Mouse (Mus musculus) small intestine, adult 2 months (tissue): ENCODE data around the gene Hs3st2.

Experiments used
- CTCF ChIP-seq: fragments of 200-500 bp; IDR thresholded peaks from 2 replicates; pipeline ENCODE4 v1.5.1; 2012; ENCODE audit warnings: low read depth, mild to moderate bottlenecking, control low read depth, inconsistent platforms, low read length, moderate library complexity, mixed read lengths; ENCODE audit not compliant: insufficient replicate concordance, insufficient read length; ENCODE audit errors: extremely low read depth
- POLR2A ChIP-seq: fragments of 200-500 bp; IDR thresholded peaks from 2 replicates; pipeline ENCODE4 v1.6.1; 2012; ENCODE audit warnings: low read depth, mild to moderate bottlenecking, control low read depth, inconsistent platforms, low read length, moderate library complexity

DNA sequence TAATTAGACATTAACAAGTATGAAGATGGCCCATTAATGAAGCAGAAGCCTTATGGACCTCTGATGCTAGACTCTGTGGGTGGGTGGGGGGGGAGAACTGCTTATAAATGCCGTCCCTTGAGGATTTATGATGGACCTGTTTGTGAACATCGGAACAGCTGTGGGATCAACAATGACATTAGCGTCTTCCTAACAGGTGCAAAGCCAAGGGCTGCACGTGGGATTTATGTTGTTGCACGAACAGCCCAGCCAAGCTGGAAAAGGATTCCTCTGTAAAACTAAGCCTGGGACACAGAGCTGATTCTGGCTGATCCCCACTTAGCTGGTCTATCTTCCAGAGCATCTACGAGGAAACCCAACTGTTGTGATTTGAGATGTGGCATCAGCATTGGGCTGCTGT is 69.0 kb downstream of the Hs3st2 start:
- no peak for TF ChIP-seq CTCF
- no peak for TF ChIP-seq POLR2A
